Mouse (Mus musculus) layer of hippocampus, postnatal 25 days (tissue): ENCODE results near the gene Uba5. TPM values are rescaled to one million over a fixed set of nuclear protein-coding genes. Genes with fewer than 3 reads are reported as not detected.

Experiments
- total RNA-seq, 2 experiments: library from RNA; stranded (reverse); gene quantifications; 2 replicates each; pipeline ENCODE4 v1.2.3; 2021

The Uba5 gene
- total RNA-seq, 2 experiments from 2014 or later = 41.1 to 41.3 TPM

Other genes starting within 250 kb of the Uba5 start
- 1 to 10 TPM; 5.5 to 8.9 TPM for gene Nphp3, start 60.6 kb downstream of the Uba5 start, total RNA-seq
- gene Gm28305, start 22.5 kb downstream of the Uba5 start, total RNA-seq = not detected
- 10 to 100 TPM; 22.1 to 24.3 TPM for gene Acad11, start 243 bp upstream of the Uba5 start, total RNA-seq
- under 1 TPM in 1 of 2 experiments, not detected in 1; 0.25 TPM for gene Ackr4, start 63.8 kb upstream of the Uba5 start, total RNA-seq
- gene Dnajc13, start 199.8 kb upstream of the Uba5 start, total RNA-seq = 10 to 100 TPM; 55.5 to 69.7 TPM